15 mouse cellular contexts compared by ENCODE assay signal in genomic region chr14:58282264-58282663, GRCm38 (mm10).
A peak's percentile ranks its signal among the peaks of the same experiment; 100 is the strongest.
DNase-seq lines count a peak whose midpoint lies in the region; ATAC-seq and TF ChIP-seq lines count a peak whose summit lies in the region.
"Had no signal": no experiment of that assay in that cellular context is flagged by ENCODE, and none has a peak within 500 bp of the region (broad histone marks: within the 10 kb centered on the region; RNA-seq: fewer than 3 reads in every experiment).

No protein-coding gene starts in this region.

- no peaks in the 10 kb centered on the region for H3K36me3 ChIP-seq in heart, embryonic 16.5 days (ENCODE audit: control insufficient read depth, insufficient read depth)
- no peaks in the 10 kb centered on the region for H3K36me3 ChIP-seq in stomach, embryonic 15.5 days
- no peaks in the 10 kb centered on the region for H3K36me3 ChIP-seq in stomach, postnatal 0 days (ENCODE audit: control insufficient read depth, insufficient read depth, low read length)
- no peaks in the 10 kb centered on the region for H3K36me3 ChIP-seq in intestine, embryonic 15.5 days
- H3K36me3 ChIP-seq: embryonic facial prominence, embryonic 12.5 days; forebrain, embryonic 15.5 days; heart, embryonic 10.5 days; hindbrain, embryonic 13.5 days had no signal

- H3K27me3 ChIP-seq in heart, embryonic 16.5 days (ENCODE audit: control insufficient read depth, insufficient read depth, low read length): no peaks in the 10 kb centered on the region
- H3K27me3 ChIP-seq in stomach, embryonic 15.5 days (replicated peaks): no peaks in the 10 kb centered on the region
- no peaks in the 10 kb centered on the region for H3K27me3 ChIP-seq in stomach, postnatal 0 days (ENCODE audit: control insufficient read depth, insufficient read depth, low read length)
- no peaks in the 10 kb centered on the region for H3K27me3 ChIP-seq in intestine, embryonic 15.5 days (replicated peaks)
- H3K27me3 ChIP-seq: embryonic facial prominence, embryonic 12.5 days; forebrain, embryonic 15.5 days; hindbrain, embryonic 13.5 days; Patski had no signal

- ATAC-seq in heart, embryonic 16.5 days (replicated peaks; ENCODE audit: extremely low read depth, insufficient read depth, low FRiP score): no peak
- no peak for ATAC-seq in stomach, embryonic 15.5 days (ENCODE audit: insufficient read depth, low FRiP score, low read depth)
- ATAC-seq in stomach, postnatal 0 days (ENCODE audit: low FRiP score, low TSS enrichment): no peak
- ATAC-seq in intestine, embryonic 15.5 days: no peak
- ATAC-seq: activated CD4-positive, CD25-positive, alpha-beta regulatory T cell, adult 4 months; forebrain, embryonic 15.5 days; hindbrain, postnatal 0 days; Patski had no signal

- no peak overlapping the region for H3K4me3 ChIP-seq in heart, embryonic 16.5 days (ENCODE audit: low read length)
- no peak overlapping the region for H3K4me3 ChIP-seq in stomach, embryonic 15.5 days (replicated peaks)
- H3K4me3 ChIP-seq in stomach, postnatal 0 days (ENCODE audit: low read depth, low read length): no peak overlapping the region
- H3K4me3 ChIP-seq in intestine, embryonic 15.5 days (replicated peaks): no peak overlapping the region
- H3K4me3 ChIP-seq: embryonic facial prominence, embryonic 12.5 days; heart, embryonic 10.5 days; hindbrain, embryonic 13.5 days had no signal

- H3K9ac ChIP-seq in heart, embryonic 16.5 days (ENCODE audit: low read length): no peak overlapping the region
- H3K9ac ChIP-seq in stomach, embryonic 15.5 days: no peak overlapping the region
- no peak overlapping the region for H3K9ac ChIP-seq in stomach, postnatal 0 days (ENCODE audit: low read length)
- H3K9ac ChIP-seq in intestine, embryonic 15.5 days: no peak overlapping the region
- H3K9ac ChIP-seq: embryonic facial prominence, embryonic 12.5 days; forebrain, embryonic 15.5 days; hindbrain, embryonic 13.5 days had no signal

- 0 out of 2 replicates have a peak, but pooled peaks cover 3% of the 10 kb centered on the region for H3K9me3 ChIP-seq in heart, embryonic 16.5 days (replicated peaks; ENCODE audit: control insufficient read depth, low read length)
- no peaks in the 10 kb centered on the region for H3K9me3 ChIP-seq in stomach, embryonic 15.5 days
- H3K9me3 ChIP-seq in stomach, postnatal 0 days (ENCODE audit: control insufficient read depth, low read length): no peaks in the 10 kb centered on the region
- no peaks in the 10 kb centered on the region for H3K9me3 ChIP-seq in intestine, embryonic 15.5 days
- H3K9me3 ChIP-seq: embryonic facial prominence, embryonic 12.5 days; forebrain, embryonic 15.5 days; heart, embryonic 10.5 days; hindbrain, embryonic 13.5 days had no signal

- no peak for TF ChIP-seq CTCF in stomach, postnatal 0 days (IDR thresholded peaks at IDR 0.05; ENCODE audit: low read depth)

- no peak for DNase-seq in heart, adult 9 months (ENCODE audit: low spot score in 2 of 2)
- no peak for DNase-seq in stomach, postnatal 0 days (ENCODE audit: low spot score)
- no peak for DNase-seq in spleen, postnatal 10 days (ENCODE audit: low spot score in 2 of 2)
- DNase-seq in Muller cell, postnatal 12 days (ENCODE audit: inconsistent ontology term): no peak
- DNase-seq: gastrocnemius, postnatal 10 days had no signal

- peaks cover 6% of the 10 kb centered on the region; the same call in 1 of the 2 replicates for H3K4me1 ChIP-seq in heart, embryonic 16.5 days (ENCODE audit: control insufficient read depth, insufficient read depth, low read length)
- H3K4me1 ChIP-seq in stomach, embryonic 15.5 days: no peaks in the 10 kb centered on the region
- H3K4me1 ChIP-seq in stomach, postnatal 0 days (replicated peaks; ENCODE audit: control insufficient read depth, insufficient read depth): no peaks in the 10 kb centered on the region
- 0 out of 2 replicates have a peak, but pooled peaks cover 7% of the 10 kb centered on the region for H3K4me1 ChIP-seq in intestine, embryonic 15.5 days (replicated peaks)
- H3K4me1 ChIP-seq: forebrain, embryonic 15.5 days; hindbrain, embryonic 13.5 days had no signal

- H3K4me2 ChIP-seq in heart, embryonic 16.5 days (ENCODE audit: low read depth, low read length): peak overlapping the region; percentile 54
- 0 out of 2 replicates have a peak overlapping the region, but pooled peaks have one; percentile 35 for H3K4me2 ChIP-seq in stomach, embryonic 15.5 days
- no peak overlapping the region for H3K4me2 ChIP-seq in stomach, postnatal 0 days (replicated peaks; ENCODE audit: low read depth)
- H3K4me2 ChIP-seq in intestine, embryonic 15.5 days (replicated peaks): peak overlapping the region; percentile 38; the same call in 1 of the 2 replicates
- H3K4me2 ChIP-seq: embryonic facial prominence, embryonic 12.5 days; hindbrain, embryonic 13.5 days had no signal

- 88% methylated on average over 3 of the region's 3 CpGs for WGBS in heart, embryonic 16.5 days
- WGBS in stomach, embryonic 15.5 days: 82% methylated on average over 3 of the region's 3 CpGs
- 82% methylated on average over 3 of the region's 3 CpGs for WGBS in stomach, postnatal 0 days
- 79% methylated on average over 3 of the region's 3 CpGs for WGBS in intestine, embryonic 15.5 days

- no peak overlapping the region; the same call in 1 of the 2 replicates for H3K27ac ChIP-seq in heart, embryonic 16.5 days (ENCODE audit: low read length)
- no peak overlapping the region for H3K27ac ChIP-seq in stomach, embryonic 15.5 days
- H3K27ac ChIP-seq in stomach, postnatal 0 days (replicated peaks): no peak overlapping the region
- H3K27ac ChIP-seq in intestine, embryonic 15.5 days: no peak overlapping the region
- H3K27ac ChIP-seq: embryonic facial prominence, embryonic 12.5 days; forebrain, embryonic 15.5 days; heart, embryonic 10.5 days; hindbrain, embryonic 13.5 days; hindbrain, postnatal 0 days had no signal

- TF ChIP-seq EP300 in stomach, postnatal 0 days (optimal IDR thresholded peaks at IDR 0.05): no peak
